Mouse (Mus musculus): ENCODE data around the gene Dars2.
"Not testable (repeated sequence)": the region's sequence is repeated elsewhere in the genome, so short reads cannot be mapped to it uniquely, and the experiment has no call there.

Dars2 gene

GRCm38 (mm10) chr1:161035281-161035785, 35.1 kb downstream of the Dars2 start:
- DNase-seq (ENCODE audit: low spot score): no peak

- DNase-seq (ENCODE audit: low spot score): peak; percentile 98
Measured at GRCm38 (mm10) chr1:161034435-161035280, 35.8 kb downstream of the Dars2 start, which contains the start of gene Zbtb37. Gene Zbtb37 (minus strand): TSS chr1:161034849.

- no peak for DNase-seq (ENCODE audit: low spot score)
Measured at GRCm38 (mm10) chr1:161033856-161034434, 36.5 kb downstream of the Dars2 start.

- DNase-seq (ENCODE audit: low spot score): no peak
Measured at GRCm38 (mm10) chr1:161032345-161032744, 38.1 kb downstream of the Dars2 start.

DNA sequence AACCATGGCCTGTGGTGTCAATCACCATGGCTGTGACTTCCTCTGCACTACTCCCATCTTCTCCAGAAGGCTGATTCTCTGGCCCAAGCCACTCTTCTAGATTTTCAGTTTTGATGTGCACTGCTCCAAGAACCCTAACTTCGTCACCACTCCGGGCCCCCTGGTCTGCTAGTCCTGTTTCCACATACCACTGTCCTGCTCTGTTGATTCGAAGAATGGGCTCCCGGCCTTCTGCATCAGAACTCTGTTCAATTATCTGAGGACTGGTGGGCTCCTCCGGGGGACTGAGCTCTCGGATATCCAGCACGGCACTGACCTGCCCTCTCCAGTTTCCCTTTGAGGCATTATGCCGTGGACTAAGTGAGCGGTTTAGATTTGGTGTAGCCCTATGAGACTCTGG, 38.6 kb downstream of the Dars2 start:
- no peak for DNase-seq (ENCODE audit: low spot score)

- DNase-seq (ENCODE audit: low spot score): no peak
Measured at GRCm38 (mm10) chr1:161030058-161030457, 40.4 kb downstream of the Dars2 start.

DNA sequence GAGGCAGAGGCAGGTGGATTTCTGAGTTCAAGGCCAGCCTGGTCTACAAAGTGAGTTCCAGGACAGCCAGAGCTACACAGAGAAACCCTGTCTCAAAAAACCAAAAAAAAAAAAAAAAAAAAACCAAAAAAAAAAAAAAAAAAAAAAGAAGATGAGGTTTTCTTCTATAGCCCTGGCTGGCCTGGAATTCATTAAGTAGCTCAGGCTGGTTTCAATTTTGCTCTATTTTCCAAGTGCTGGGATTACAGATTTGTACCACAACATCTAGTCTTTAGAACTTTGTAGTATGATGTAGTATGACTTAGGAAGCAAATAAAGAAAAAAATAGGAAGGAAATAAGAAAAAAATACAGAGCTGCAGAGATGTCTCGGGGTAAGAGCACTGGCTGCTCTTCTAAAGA, 42.0 kb downstream of the Dars2 start:
- not testable (repeated sequence) for DNase-seq (ENCODE audit: low spot score)

- DNase-seq (ENCODE audit: low spot score): no peak
Measured at GRCm38 (mm10) chr1:161027196-161027595, 43.3 kb downstream of the Dars2 start.

DNA sequence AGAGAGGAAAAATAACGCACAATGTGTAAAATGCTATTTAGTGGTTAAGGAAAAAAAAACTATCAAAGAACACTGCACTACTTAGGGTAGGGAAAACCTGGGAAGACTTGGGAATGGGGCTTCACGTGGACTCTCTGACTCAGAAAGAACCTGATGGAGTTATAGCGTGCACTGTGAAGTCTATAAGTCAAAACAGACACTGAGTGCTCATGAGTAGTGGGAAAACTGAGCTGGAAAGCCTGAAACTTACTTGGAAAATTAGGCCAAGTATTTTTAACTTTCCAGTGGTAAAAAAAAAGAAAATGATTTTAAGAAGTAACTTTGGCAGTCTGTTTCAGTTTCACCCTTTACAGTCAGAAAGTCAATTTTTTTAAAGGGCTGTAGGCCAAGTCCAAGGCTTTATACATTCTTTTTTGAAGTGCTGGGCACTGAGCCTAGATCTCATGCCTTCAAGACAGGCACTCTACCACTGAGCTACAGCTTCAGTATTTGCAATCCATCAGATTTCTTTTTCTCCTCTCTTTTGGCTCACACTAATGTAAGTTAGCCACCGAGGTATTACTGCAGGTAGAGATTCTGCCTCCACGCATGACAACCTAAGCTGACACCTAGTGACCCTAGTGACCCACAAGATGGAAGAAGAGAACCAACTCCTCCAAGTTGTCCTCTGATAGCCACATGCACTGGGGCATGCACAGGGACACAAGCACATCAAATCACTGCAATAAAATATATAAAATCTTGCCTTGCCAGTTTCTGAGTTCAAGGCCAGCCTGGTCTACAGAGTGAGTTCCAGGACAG, 44.8 kb downstream of the Dars2 start:
- DNase-seq (ENCODE audit: low spot score): no peak

- DNase-seq (ENCODE audit: low spot score): no peak
Measured at GRCm38 (mm10) chr1:161020051-161020450, 50.4 kb downstream of the Dars2 start.

GRCm38 (mm10) chr1:161016378-161016777, 54.1 kb downstream of the Dars2 start:
- DNase-seq (ENCODE audit: low spot score): no peak

DNA sequence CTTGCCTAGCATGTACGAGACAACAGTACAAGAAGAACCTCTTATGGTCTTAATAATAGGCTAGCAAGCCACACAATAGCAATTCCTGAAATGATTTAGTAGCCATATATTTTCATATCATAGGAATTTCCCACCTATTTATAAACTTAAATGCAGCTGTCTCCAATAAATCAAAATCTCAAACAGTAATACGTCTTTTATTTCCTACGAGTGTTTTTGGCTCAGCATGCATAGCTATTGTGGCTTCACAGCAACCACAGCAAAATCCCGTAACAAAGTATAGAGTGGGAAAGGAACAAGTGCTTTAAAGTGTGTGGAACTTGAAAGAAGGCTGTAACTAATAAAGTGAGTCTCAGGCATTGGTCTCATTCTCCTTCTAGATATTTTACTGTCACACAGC, 60.0 kb downstream of the Dars2 start:
- DNase-seq (ENCODE audit: low spot score): no peak

DNA sequence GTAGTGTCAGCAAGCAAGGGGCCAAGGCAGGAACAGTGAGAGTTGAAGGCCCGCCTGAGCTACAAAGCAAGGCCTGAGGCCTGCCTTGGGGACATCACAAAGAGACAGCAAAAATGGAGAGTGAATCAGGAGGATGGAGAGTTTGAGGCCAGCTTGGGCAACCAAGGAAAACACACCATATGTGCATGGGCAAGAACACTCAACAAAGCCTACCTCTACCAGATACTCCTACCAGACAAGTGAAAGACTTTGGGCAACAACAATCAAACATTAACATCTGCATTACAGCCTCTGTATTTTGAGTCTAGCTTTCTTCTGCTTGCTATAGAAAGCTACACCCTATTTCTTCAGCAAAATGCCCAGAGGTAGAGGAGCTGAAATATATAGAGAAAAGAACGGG, 62.4 kb downstream of the Dars2 start:
- DNase-seq (ENCODE audit: low spot score): no peak

GRCm38 (mm10) chr1:161006471-161006870, 64.0 kb downstream of the Dars2 start:
- no peak for DNase-seq (ENCODE audit: low spot score)

- no peak for DNase-seq (ENCODE audit: low spot score)
Measured at GRCm38 (mm10) chr1:161005526-161005925, 64.9 kb downstream of the Dars2 start.

DNA sequence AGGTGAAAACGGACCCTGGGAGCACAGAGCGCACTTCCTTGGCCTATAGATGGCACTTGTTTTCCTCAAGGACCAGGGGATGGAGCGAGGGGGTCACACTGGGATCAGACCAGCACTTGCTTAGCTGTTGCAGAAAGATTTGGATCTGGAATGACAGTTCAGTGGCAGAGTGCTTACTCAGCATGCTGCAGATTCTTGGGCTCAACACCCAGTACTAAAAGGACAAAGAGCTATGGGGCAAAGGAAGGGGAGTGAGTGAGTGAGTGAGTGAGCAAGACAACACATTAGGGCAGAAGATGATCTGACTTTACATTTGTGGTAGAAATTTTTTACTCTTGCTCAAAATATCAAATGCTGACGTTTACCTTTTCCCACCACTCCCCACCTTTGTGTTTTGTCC, 65.5 kb downstream of the Dars2 start:
- DNase-seq (ENCODE audit: low spot score): no peak

- DNase-seq (ENCODE audit: low spot score): no peak
Measured at GRCm38 (mm10) chr1:160993851-160994250, 76.6 kb downstream of the Dars2 start.
